Mouse (Mus musculus): ENCODE results near the gene Ccdc187. TPM values are rescaled to one million over a fixed set of nuclear protein-coding genes. Genes with fewer than 3 reads are reported as not detected.

Gene Ccdc187
- polyA plus RNA-seq, 1 experiment: 0.02 TPM

- no peaks in the 10 kb centered on the region for H3K36me3 ChIP-seq (ENCODE audit: control insufficient read depth, insufficient read depth, low read length)
- peak; percentile 62 for DNase-seq
- H3K4me1 ChIP-seq (ENCODE audit: control insufficient read depth, insufficient read depth, low read length): no peaks in the 10 kb centered on the region
- peak overlapping the region; percentile 54 for H3K4me3 ChIP-seq (ENCODE audit: insufficient read depth, low read depth, low read length)
- peak overlapping the region; percentile 19 for H3K27ac ChIP-seq (ENCODE audit: insufficient read depth, low read depth, low read length)
- WGBS: 4% methylated on average over 11 of the region's 11 CpGs
- TF ChIP-seq CTCF (conservative IDR thresholded peaks at IDR 0.05; ENCODE audit: insufficient read depth, insufficient read length, low read depth, low read length): no peak
- no peak for TF ChIP-seq POLR2A (IDR thresholded peaks at IDR 0.05; ENCODE audit: low read depth, low read length)
- H3K27me3 ChIP-seq (replicated peaks; ENCODE audit: control insufficient read depth, insufficient read depth, low read length): no peaks in the 10 kb centered on the region
Measured at GRCm38 (mm10) chr2:26315925-26316311, 21.6 kb upstream of the Ccdc187 start.

- H3K4me3 ChIP-seq (ENCODE audit: insufficient read depth, low read depth, low read length): peak within 1 kb of the TSS; percentile 54
- H3K36me3 ChIP-seq (ENCODE audit: control insufficient read depth, insufficient read depth, low read length): no peaks in the 10 kb centered on the region
- no peaks in the 10 kb centered on the region for H3K4me1 ChIP-seq (ENCODE audit: control insufficient read depth, insufficient read depth, low read length)
- H3K27me3 ChIP-seq (replicated peaks; ENCODE audit: control insufficient read depth, insufficient read depth, low read length): no peaks in the 10 kb centered on the region
- peak; percentile 25 for TF ChIP-seq POLR2A (IDR thresholded peaks at IDR 0.05; ENCODE audit: low read depth, low read length)
- no peak for TF ChIP-seq CTCF (conservative IDR thresholded peaks at IDR 0.05; ENCODE audit: insufficient read depth, insufficient read length, low read depth, low read length)
- WGBS: under 1% methylated on average over 61 of the region's 66 CpGs
- DNase-seq: peak; percentile 89
- peak within 1 kb of the TSS; percentile 62 for H3K27ac ChIP-seq (ENCODE audit: insufficient read depth, low read depth, low read length)
Measured at GRCm38 (mm10) chr2:26315072-26315924, 20.9 kb upstream of the Ccdc187 start, which contains the start of gene Gpsm1. TSS of gene Gpsm1 (plus strand) at chr2:26315515.

- 68% methylated on average over 13 of the region's 13 CpGs for WGBS
- Histone ChIP-seq H3K27ac (ENCODE audit: insufficient read depth, low read depth, low read length) (peak overlapping the region; percentile 62), H3K4me3 (ENCODE audit: insufficient read depth, low read depth, low read length) (no peak overlapping the region), H3K27me3 (replicated peaks; ENCODE audit: control insufficient read depth, insufficient read depth, low read length) (no peaks in the 10 kb centered on the region), H3K36me3 (ENCODE audit: control insufficient read depth, insufficient read depth, low read length) (no peaks in the 10 kb centered on the region), H3K4me1 (ENCODE audit: control insufficient read depth, insufficient read depth, low read length) (no peaks in the 10 kb centered on the region; the same call in 1 of the 2 replicates)
- TF ChIP-seq POLR2A (IDR thresholded peaks at IDR 0.05; ENCODE audit: low read depth, low read length) (no peak), CTCF (conservative IDR thresholded peaks at IDR 0.05; ENCODE audit: insufficient read depth, insufficient read length, low read depth, low read length) (no peak)
- DNase-seq: peak; percentile 69
Measured at GRCm38 (mm10) chr2:26314281-26315071, 20.1 kb upstream of the Ccdc187 start.

- no peak for DNase-seq
- no peaks in the 10 kb centered on the region for H3K36me3 ChIP-seq (ENCODE audit: control insufficient read depth, insufficient read depth, low read length)
- TF ChIP-seq POLR2A (IDR thresholded peaks at IDR 0.05; ENCODE audit: low read depth, low read length): no peak
- TF ChIP-seq CTCF (conservative IDR thresholded peaks at IDR 0.05; ENCODE audit: insufficient read depth, insufficient read length, low read depth, low read length): no peak
- H3K27ac ChIP-seq (ENCODE audit: insufficient read depth, low read depth, low read length): no peak overlapping the region
- H3K27me3 ChIP-seq (replicated peaks; ENCODE audit: control insufficient read depth, insufficient read depth, low read length): no peaks in the 10 kb centered on the region
- no peak overlapping the region for H3K4me3 ChIP-seq (ENCODE audit: insufficient read depth, low read depth, low read length)
- no peaks in the 10 kb centered on the region; the same call in 1 of the 2 replicates for H3K4me1 ChIP-seq (ENCODE audit: control insufficient read depth, insufficient read depth, low read length)
- WGBS: 96% methylated on average over 1 of the region's 1 CpGs
Measured at GRCm38 (mm10) chr2:26313394-26313793, 19.0 kb upstream of the Ccdc187 start.

- H3K36me3 ChIP-seq (ENCODE audit: control insufficient read depth, insufficient read depth, low read length): no peaks in the 10 kb centered on the region
- WGBS: 58% methylated on average over 2 of the region's 2 CpGs
- H3K4me3 ChIP-seq (ENCODE audit: insufficient read depth, low read depth, low read length): no peak overlapping the region
- TF ChIP-seq POLR2A (IDR thresholded peaks at IDR 0.05; ENCODE audit: low read depth, low read length): no peak
- TF ChIP-seq CTCF (conservative IDR thresholded peaks at IDR 0.05; ENCODE audit: insufficient read depth, insufficient read length, low read depth, low read length): peak; percentile 63
- no peak overlapping the region for H3K27ac ChIP-seq (ENCODE audit: insufficient read depth, low read depth, low read length)
- H3K27me3 ChIP-seq (replicated peaks; ENCODE audit: control insufficient read depth, insufficient read depth, low read length): no peaks in the 10 kb centered on the region
- DNase-seq: peak; percentile 22
- no peaks in the 10 kb centered on the region; the same call in 1 of the 2 replicates for H3K4me1 ChIP-seq (ENCODE audit: control insufficient read depth, insufficient read depth, low read length)
Measured at GRCm38 (mm10) chr2:26312812-26313211, 18.5 kb upstream of the Ccdc187 start.

GRCm38 (mm10) chr2:26311936-26312335 is 17.6 kb upstream of the Ccdc187 start:
- Histone ChIP-seq H3K27me3 (replicated peaks; ENCODE audit: control insufficient read depth, insufficient read depth, low read length) (no peaks in the 10 kb centered on the region), H3K4me1 (ENCODE audit: control insufficient read depth, insufficient read depth, low read length) (no peaks in the 10 kb centered on the region; the same call in 1 of the 2 replicates), H3K27ac (ENCODE audit: insufficient read depth, low read depth, low read length) (no peak overlapping the region), H3K4me3 (ENCODE audit: insufficient read depth, low read depth, low read length) (no peak overlapping the region), H3K36me3 (ENCODE audit: control insufficient read depth, insufficient read depth, low read length) (no peaks in the 10 kb centered on the region)
- 65% methylated on average over 5 of the region's 5 CpGs for WGBS
- DNase-seq: no peak
- TF ChIP-seq POLR2A (IDR thresholded peaks at IDR 0.05; ENCODE audit: low read depth, low read length) (no peak), CTCF (conservative IDR thresholded peaks at IDR 0.05; ENCODE audit: insufficient read depth, insufficient read length, low read depth, low read length) (no peak)

Measured in kidney, adult 2 months (tissue).